Mouse (Mus musculus): Measurements from ENCODE around the gene Btbd9. TPM values are rescaled to one million over a fixed set of nuclear protein-coding genes. Genes with fewer than 3 reads are reported as not detected.

The Btbd9 gene
- polyA plus RNA-seq, 1 experiment from 2014 or later, result 52.5 TPM

DNA sequence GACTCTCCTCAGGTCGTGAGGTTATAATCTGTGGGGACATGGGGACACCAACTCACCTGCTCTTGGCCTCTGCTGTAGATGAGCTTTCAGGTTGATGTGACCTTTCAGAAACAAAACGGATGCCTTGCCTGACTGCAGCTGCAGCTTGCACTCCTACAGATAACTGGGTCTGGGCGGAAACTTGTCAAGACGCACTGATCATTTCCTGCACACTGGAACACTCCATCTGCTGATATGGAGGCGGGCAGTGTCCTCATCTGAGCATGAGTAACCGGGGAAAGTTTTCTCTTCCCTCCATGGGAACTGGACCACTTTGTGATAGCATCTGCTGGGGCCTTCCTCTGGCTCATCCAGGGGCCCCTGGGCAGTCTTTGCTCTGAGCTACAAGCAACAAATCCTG, 361.9 kb downstream of the Btbd9 start:
- Histone ChIP-seq H3K4me2 (replicated peaks; ENCODE audit: low read depth, low read length) (no peak overlapping the region), H3K9me3 (ENCODE audit: control insufficient read depth, low read length) (no peaks in the 10 kb centered on the region), H3K36me3 (ENCODE audit: control insufficient read depth, insufficient read depth, low read length) (peaks cover 22% of the 10 kb centered on the region; the same call in 1 of the 2 replicates), H3K27me3 (ENCODE audit: control insufficient read depth, insufficient read depth, low read length) (no peaks in the 10 kb centered on the region), H3K9ac (ENCODE audit: low read depth, low read length) (no peak overlapping the region), H3K4me1 (ENCODE audit: control insufficient read depth, insufficient read depth, low read length) (peaks cover 5% of the 10 kb centered on the region; the same call in 1 of the 2 replicates), H3K27ac (ENCODE audit: low read depth, low read length) (no peak overlapping the region), H3K4me3 (ENCODE audit: low read length) (no peak overlapping the region)
- ATAC-seq (ENCODE audit: low FRiP score, low TSS enrichment), result no peak
- 83% methylated on average over 6 of the region's 6 CpGs for WGBS

DNA sequence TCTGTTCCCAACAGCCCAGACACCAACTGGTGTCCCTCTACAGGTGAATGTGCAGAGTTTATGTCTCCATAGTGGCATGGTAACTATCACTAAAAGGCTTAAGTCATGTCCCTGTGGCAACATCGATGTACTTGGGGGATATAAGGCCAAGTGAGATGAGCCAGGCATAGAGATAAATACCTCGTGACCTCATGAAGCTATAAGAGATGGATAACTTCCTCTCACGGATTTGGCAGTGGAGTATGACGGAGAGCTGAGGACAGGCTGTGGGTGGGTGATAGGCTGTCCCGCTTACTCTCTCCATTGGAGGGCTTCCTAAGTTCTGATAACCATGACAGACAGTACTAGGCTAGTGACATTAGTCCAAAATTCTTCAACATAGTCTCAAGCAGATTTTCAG, 362.9 kb downstream of the Btbd9 start:
- Histone ChIP-seq H3K36me3 (ENCODE audit: control insufficient read depth, insufficient read depth, low read length) (peaks cover 24% of the 10 kb centered on the region; the same call in 1 of the 2 replicates), H3K9me3 (ENCODE audit: control insufficient read depth, low read length) (no peaks in the 10 kb centered on the region), H3K27ac (ENCODE audit: low read depth, low read length) (no peak overlapping the region), H3K4me3 (ENCODE audit: low read length) (no peak overlapping the region), H3K4me2 (replicated peaks; ENCODE audit: low read depth, low read length) (no peak overlapping the region), H3K4me1 (ENCODE audit: control insufficient read depth, insufficient read depth, low read length) (peaks cover 5% of the 10 kb centered on the region; the same call in 1 of the 2 replicates), H3K9ac (ENCODE audit: low read depth, low read length) (no peak overlapping the region), H3K27me3 (ENCODE audit: control insufficient read depth, insufficient read depth, low read length) (no peaks in the 10 kb centered on the region)
- WGBS, result 84% methylated on average over 5 of the region's 5 CpGs
- ATAC-seq (ENCODE audit: low FRiP score, low TSS enrichment), result no peak

DNA sequence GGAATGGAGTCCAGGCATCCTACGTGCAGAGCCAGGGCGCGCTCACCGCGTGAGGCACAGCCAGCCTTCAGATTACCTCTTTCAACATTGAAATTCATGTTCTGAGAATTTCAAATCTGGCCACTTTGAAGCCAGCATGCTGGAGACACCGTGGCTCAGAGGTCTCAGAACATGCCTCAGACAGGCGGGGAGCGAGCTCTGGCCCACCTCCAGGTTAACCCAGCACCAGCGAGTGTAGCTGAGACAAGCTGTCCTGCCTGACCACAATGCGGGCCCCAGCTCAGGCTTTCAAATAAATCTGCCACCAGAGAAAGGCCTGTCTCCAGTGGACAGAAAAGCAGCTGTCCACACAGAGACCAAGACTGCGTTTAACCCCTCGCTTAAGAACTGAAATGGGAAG, 363.6 kb downstream of the Btbd9 start:
- no peak overlapping the region for H3K27ac ChIP-seq (ENCODE audit: low read depth, low read length)
- no peak overlapping the region for H3K4me2 ChIP-seq (replicated peaks; ENCODE audit: low read depth, low read length)
- 57% methylated on average over 12 of the region's 12 CpGs for WGBS
- peaks cover 30% of the 10 kb centered on the region; the same call in 1 of the 2 replicates for H3K36me3 ChIP-seq (ENCODE audit: control insufficient read depth, insufficient read depth, low read length)
- no peaks in the 10 kb centered on the region for H3K27me3 ChIP-seq (ENCODE audit: control insufficient read depth, insufficient read depth, low read length)
- H3K4me3 ChIP-seq (ENCODE audit: low read length), result no peak overlapping the region
- no peaks in the 10 kb centered on the region for H3K9me3 ChIP-seq (ENCODE audit: control insufficient read depth, low read length)
- ATAC-seq (ENCODE audit: low FRiP score, low TSS enrichment), result 0 out of 2 replicates have a peak, but pooled peaks have one; percentile 15
- peaks cover 5% of the 10 kb centered on the region; the same call in 1 of the 2 replicates for H3K4me1 ChIP-seq (ENCODE audit: control insufficient read depth, insufficient read depth, low read length)
- no peak overlapping the region for H3K9ac ChIP-seq (ENCODE audit: low read depth, low read length)

DNA sequence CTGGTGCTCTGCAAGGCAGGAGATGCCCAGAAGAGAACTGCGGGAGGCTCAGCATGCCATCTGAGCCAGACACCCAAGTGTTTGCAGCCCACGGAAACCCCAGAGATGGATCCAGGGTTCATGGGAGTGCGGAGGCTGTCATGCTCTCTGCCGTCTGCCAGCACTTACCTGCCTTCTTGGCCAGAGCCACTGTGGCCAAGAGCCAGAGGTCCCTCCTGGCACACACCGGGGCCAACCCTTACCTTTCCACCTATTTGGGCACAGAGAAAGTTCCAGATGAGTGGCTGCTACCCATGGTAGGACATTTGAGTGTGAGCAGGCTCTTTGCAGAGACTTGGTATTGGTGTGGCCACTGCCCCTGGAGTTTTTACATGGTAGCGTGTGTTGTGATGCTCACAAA, 365.4 kb downstream of the Btbd9 start:
- Histone ChIP-seq H3K9ac (ENCODE audit: low read depth, low read length) (no peak overlapping the region), H3K27me3 (ENCODE audit: control insufficient read depth, insufficient read depth, low read length) (no peaks in the 10 kb centered on the region), H3K9me3 (ENCODE audit: control insufficient read depth, low read length) (no peaks in the 10 kb centered on the region), H3K4me1 (ENCODE audit: control insufficient read depth, insufficient read depth, low read length) (peaks cover 12% of the 10 kb centered on the region; the same call in 1 of the 2 replicates), H3K4me3 (ENCODE audit: low read length) (no peak overlapping the region), H3K4me2 (replicated peaks; ENCODE audit: low read depth, low read length) (no peak overlapping the region), H3K36me3 (ENCODE audit: control insufficient read depth, insufficient read depth, low read length) (peaks cover 30% of the 10 kb centered on the region; the same call in 1 of the 2 replicates), H3K27ac (ENCODE audit: low read depth, low read length) (no peak overlapping the region)
- WGBS, result 93% methylated on average over 6 of the region's 6 CpGs
- ATAC-seq (ENCODE audit: low FRiP score, low TSS enrichment), result no peak

DNA sequence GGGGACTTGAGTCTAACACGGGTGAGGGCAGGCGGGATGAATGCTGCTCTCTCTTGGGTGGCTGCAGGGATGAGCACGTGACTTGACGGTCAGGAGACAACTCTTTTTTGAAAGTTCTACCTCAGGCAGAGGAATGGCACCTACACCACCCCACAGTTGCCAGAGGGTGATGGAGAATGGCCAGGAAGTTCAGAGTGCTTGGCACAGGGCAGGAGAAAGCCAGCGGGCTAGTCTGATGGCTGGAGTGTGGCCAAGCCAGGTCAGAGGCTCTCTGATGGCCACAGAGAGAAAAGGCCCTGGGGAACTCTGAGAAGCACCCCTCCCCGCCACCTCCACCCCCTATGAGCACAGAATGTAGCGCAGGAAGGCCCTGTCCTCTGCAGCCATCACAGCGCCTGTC, 366.0 kb downstream of the Btbd9 start:
- WGBS, result 95% methylated on average over 8 of the region's 8 CpGs
- no peak overlapping the region for H3K4me3 ChIP-seq (ENCODE audit: low read length)
- no peak overlapping the region for H3K4me2 ChIP-seq (replicated peaks; ENCODE audit: low read depth, low read length)
- H3K27ac ChIP-seq (ENCODE audit: low read depth, low read length), result no peak overlapping the region
- peaks cover 12% of the 10 kb centered on the region; the same call in 1 of the 2 replicates for H3K4me1 ChIP-seq (ENCODE audit: control insufficient read depth, insufficient read depth, low read length)
- H3K36me3 ChIP-seq (ENCODE audit: control insufficient read depth, insufficient read depth, low read length), result peaks cover 30% of the 10 kb centered on the region; the same call in 1 of the 2 replicates
- no peaks in the 10 kb centered on the region for H3K9me3 ChIP-seq (ENCODE audit: control insufficient read depth, low read length)
- H3K9ac ChIP-seq (ENCODE audit: low read depth, low read length), result no peak overlapping the region
- ATAC-seq (ENCODE audit: low FRiP score, low TSS enrichment), result no peak
- H3K27me3 ChIP-seq (ENCODE audit: control insufficient read depth, insufficient read depth, low read length), result no peaks in the 10 kb centered on the region

DNA sequence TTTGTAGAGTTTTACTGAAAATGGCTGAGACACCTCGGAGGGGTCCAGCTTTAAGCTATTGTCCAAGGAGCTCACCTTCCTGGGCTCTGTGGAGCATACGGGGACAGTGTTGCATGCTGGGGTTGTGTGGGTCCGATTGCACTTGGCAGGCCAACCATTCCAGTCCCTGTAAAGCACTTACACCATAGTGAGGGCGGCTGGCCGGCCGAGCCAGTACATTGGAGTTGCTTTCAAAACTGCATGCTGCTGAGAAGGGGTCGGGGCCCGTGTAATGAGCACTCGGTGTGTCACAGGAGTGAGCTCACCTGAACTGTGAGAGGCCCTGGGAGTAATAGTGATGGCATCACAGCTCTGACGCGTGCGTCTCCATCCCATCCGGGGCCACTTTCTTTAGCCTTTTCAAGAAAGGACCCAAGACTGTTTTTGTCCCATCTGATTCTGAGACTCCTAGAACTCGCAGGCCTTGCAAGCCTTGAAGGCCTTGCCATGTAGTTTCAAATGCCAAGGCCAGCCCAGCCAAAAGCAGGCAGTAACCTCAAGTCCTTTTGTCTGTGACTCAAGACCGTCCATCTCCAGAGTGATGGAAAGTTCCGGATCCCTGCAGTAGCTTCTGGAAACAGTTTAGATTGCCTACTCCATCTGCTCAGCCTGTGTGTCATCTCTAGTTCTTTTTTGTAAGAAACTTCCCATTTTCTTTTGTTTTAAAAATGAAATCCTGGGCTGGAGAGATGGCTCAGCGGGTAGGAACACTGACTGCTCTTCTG, 371.0 kb downstream of the Btbd9 start:
- 93% methylated on average over 17 of the region's 17 CpGs for WGBS

DNA sequence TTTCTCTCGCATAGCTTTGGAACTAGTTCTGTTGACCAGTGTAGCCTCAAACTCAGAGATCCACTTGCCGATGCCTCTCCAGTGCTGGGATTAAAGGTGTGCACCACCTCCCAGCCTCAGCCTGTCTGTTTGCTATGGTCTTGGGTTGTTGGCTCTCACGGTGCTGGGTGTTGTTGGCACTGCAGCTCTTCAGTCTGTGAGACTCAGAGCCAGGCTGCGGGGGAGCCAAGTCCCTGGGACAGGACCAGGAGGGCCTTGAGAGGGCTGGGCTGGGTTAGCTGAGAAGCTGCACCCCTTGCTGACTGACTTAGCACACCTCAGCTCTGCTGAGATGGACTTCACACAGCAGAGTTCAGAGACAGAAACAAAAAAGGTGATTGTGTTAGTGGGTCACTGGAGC, 376.0 kb downstream of the Btbd9 start:
- H3K36me3 ChIP-seq (ENCODE audit: control insufficient read depth, insufficient read depth, low read length), result no peaks in the 10 kb centered on the region
- peaks cover 64% of the 10 kb centered on the region for H3K4me1 ChIP-seq (ENCODE audit: control insufficient read depth, insufficient read depth, low read length)
- H3K4me2 ChIP-seq (replicated peaks; ENCODE audit: low read depth, low read length), result no peak overlapping the region
- no peak overlapping the region for H3K4me3 ChIP-seq (ENCODE audit: low read length)
- no peak overlapping the region for H3K27ac ChIP-seq (ENCODE audit: low read depth, low read length)
- H3K9ac ChIP-seq (ENCODE audit: low read depth, low read length), result no peak overlapping the region
- no peaks in the 10 kb centered on the region for H3K9me3 ChIP-seq (ENCODE audit: control insufficient read depth, low read length)
- no peak for ATAC-seq (ENCODE audit: low FRiP score, low TSS enrichment)
- no peaks in the 10 kb centered on the region for H3K27me3 ChIP-seq (ENCODE audit: control insufficient read depth, insufficient read depth, low read length)
- 79% methylated on average over 4 of the region's 4 CpGs for WGBS

More for the DNA sequence above, 371.0 kb downstream of the Btbd9 start:
- H3K27ac ChIP-seq (ENCODE audit: low read depth, low read length), result no peak overlapping the region
- no peaks in the 10 kb centered on the region for H3K27me3 ChIP-seq (ENCODE audit: control insufficient read depth, insufficient read depth, low read length)
- no peak overlapping the region for H3K4me2 ChIP-seq (replicated peaks; ENCODE audit: low read depth, low read length)
- no peaks in the 10 kb centered on the region for H3K9me3 ChIP-seq (ENCODE audit: control insufficient read depth, low read length)
- H3K4me1 ChIP-seq (ENCODE audit: control insufficient read depth, insufficient read depth, low read length), result peaks cover 35% of the 10 kb centered on the region; the same call in 1 of the 2 replicates
- no peak overlapping the region for H3K4me3 ChIP-seq (ENCODE audit: low read length)
- H3K9ac ChIP-seq (ENCODE audit: low read depth, low read length), result no peak overlapping the region
- peaks cover 21% of the 10 kb centered on the region; the same call in 1 of the 2 replicates for H3K36me3 ChIP-seq (ENCODE audit: control insufficient read depth, insufficient read depth, low read length)
- ATAC-seq (ENCODE audit: low FRiP score, low TSS enrichment), result no peak

DNA sequence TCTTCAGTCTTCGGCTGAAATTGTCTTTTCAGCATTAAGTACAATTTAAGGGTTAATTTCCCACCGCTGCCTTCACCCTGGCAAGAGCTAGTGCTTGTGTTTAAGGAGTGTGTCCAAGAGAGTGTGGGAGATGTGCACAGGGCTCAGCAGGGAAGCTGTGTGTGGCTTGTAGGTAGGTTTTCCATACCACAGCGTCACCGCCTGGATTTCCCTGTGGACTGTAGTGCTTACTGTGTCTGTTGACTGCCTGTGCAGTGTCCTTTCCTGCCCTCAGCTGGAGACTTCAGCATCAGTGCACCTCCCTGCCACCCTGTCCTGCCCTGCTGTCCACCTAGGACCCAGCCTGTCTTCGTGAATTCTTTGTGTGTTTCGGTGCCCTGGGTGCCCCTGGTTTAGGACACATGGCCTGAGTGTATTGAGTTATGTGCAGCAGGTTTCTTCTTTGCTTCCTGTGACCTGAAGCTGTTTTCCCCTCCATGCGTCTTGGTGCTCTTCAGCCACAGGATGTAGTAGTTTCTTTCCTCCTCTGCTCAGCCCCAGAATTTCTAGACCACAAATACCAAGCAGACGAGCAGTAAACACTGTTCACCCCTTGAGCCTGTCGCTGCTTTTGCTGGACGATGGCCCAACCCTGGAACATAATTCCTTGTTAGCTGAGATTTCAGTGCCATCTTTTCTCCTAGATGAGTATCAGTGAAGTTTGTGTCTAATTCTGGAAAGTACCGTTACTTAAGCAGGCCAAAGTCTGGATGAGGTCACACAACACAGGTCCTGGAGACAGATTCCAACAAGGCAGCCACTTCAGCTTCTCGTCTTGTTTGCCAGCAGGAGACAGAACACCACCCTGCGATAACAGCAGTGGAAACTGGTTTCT, 376.7 kb downstream of the Btbd9 start:
- no peaks in the 10 kb centered on the region for H3K9me3 ChIP-seq (ENCODE audit: control insufficient read depth, low read length)
- peaks cover 61% of the 10 kb centered on the region for H3K4me1 ChIP-seq (ENCODE audit: control insufficient read depth, insufficient read depth, low read length)
- no peak overlapping the region for H3K4me3 ChIP-seq (ENCODE audit: low read length)
- peak overlapping the region; percentile 24; the same call in 1 of the 2 replicates for H3K27ac ChIP-seq (ENCODE audit: low read depth, low read length)
- H3K27me3 ChIP-seq (ENCODE audit: control insufficient read depth, insufficient read depth, low read length), result no peaks in the 10 kb centered on the region
- no peak overlapping the region for H3K9ac ChIP-seq (ENCODE audit: low read depth, low read length)
- no peak overlapping the region for H3K4me2 ChIP-seq (replicated peaks; ENCODE audit: low read depth, low read length)
- H3K36me3 ChIP-seq (ENCODE audit: control insufficient read depth, insufficient read depth, low read length), result no peaks in the 10 kb centered on the region; the same call in 1 of the 2 replicates
- ATAC-seq (ENCODE audit: low FRiP score, low TSS enrichment), result 0 out of 2 replicates have a peak, but pooled peaks have one; percentile 5
- WGBS, result 63% methylated on average over 13 of the region's 13 CpGs

All from kidney, embryonic 14.5 days (tissue).